Mouse (Mus musculus): ENCODE results near the gene Sgsm2.

DNA sequence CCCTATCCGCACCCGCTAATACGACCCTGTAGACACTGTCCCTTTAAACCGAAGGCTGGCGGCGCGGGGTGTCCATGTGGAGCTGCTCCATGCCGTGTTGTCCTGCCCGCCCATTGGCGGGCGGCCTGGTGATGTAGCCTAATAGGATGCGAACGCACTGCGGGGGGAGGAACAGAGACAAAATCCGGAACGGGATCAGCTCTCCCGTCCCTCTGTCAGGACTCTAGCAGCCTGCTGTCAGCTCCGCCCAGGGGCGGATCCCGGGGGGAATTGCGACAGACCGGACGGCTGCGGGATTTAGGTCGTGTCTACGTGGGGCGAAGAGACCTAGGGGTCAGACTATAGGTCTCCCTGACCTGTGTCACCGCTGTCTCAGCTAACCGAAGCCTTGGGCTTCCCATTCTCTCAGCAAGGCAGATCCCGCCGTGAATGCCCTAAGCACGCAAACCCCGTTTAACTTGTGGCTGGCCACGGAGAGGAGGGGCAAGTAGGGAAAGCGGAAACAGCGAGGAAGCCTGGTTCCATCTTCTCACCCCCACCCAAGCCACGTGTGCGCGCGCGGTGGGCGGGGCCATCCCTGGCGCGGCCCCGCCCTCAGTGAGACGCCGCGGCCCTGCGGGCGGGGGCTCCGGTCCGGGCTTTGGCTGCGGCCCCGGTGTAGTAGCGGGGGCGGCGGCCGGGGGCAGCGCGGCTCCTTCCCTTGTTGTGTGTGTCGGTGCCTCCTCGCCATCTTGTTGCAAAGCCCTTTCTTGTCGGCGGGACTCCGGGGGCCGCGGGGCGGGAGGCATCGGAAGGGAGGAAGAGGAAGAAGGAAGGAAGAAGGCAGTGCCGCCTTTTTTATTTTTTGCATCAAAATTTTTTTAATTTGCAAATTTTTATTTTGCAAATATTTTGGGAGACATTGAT is 66.4 kb downstream of the Sgsm2 start, which contains the start of gene Mnt:
- TF ChIP-seq CTCF (IDR thresholded peaks at IDR 0.05; ENCODE audit: low read depth) (no peak), EP300 (IDR thresholded peaks at IDR 0.05; ENCODE audit: low read depth) (peak; percentile 47; the same call in 1 of the 2 replicates)

All from liver, embryonic 14.5 days (tissue).